Mouse (Mus musculus): ENCODE data around the gene Kcnab1.

The Kcnab1 gene

GRCm38 (mm10) chr3:65204356-65205075 lies 95.3 kb downstream of the Kcnab1 start:
- DNase-seq (ENCODE audit: low read depth, low spot score) = no peak

GRCm38 (mm10) chr3:65205539-65206020 lies 96.4 kb downstream of the Kcnab1 start:
- DNase-seq (ENCODE audit: low read depth, low spot score) = no peak

GRCm38 (mm10) chr3:65213725-65214124 lies 104.5 kb downstream of the Kcnab1 start:
- peak; percentile 45 for DNase-seq (ENCODE audit: low read depth, low spot score)

GRCm38 (mm10) chr3:65214635-65215034 lies 105.5 kb downstream of the Kcnab1 start:
- DNase-seq (ENCODE audit: low read depth, low spot score) = no peak

GRCm38 (mm10) chr3:65217673-65218579 lies 108.7 kb downstream of the Kcnab1 start:
- no peak for DNase-seq (ENCODE audit: low read depth, low spot score)

GRCm38 (mm10) chr3:65220287-65220686 lies 111.1 kb downstream of the Kcnab1 start:
- no peak for DNase-seq (ENCODE audit: low read depth, low spot score)

- no peak for DNase-seq (ENCODE audit: low read depth, low spot score)
Measured at GRCm38 (mm10) chr3:65223635-65224034, 114.5 kb downstream of the Kcnab1 start.

- DNase-seq (ENCODE audit: low read depth, low spot score) = no peak
Measured at GRCm38 (mm10) chr3:65230978-65231377, 121.8 kb downstream of the Kcnab1 start.

- DNase-seq (ENCODE audit: low read depth, low spot score) = no peak
Measured at GRCm38 (mm10) chr3:65231419-65232090, 122.4 kb downstream of the Kcnab1 start.

GRCm38 (mm10) chr3:65249023-65249422 lies 139.8 kb downstream of the Kcnab1 start:
- DNase-seq (ENCODE audit: low read depth, low spot score) = no peak

- DNase-seq (ENCODE audit: low read depth, low spot score) = no peak
Measured at GRCm38 (mm10) chr3:65260521-65260920, 151.3 kb downstream of the Kcnab1 start.

GRCm38 (mm10) chr3:65262506-65263422 lies 153.6 kb downstream of the Kcnab1 start:
- DNase-seq (ENCODE audit: low read depth, low spot score) = no peak

- DNase-seq (ENCODE audit: low read depth, low spot score) = no peak
Measured at GRCm38 (mm10) chr3:65273317-65273716, 164.1 kb downstream of the Kcnab1 start.

GRCm38 (mm10) chr3:65277777-65278176 lies 168.6 kb downstream of the Kcnab1 start:
- DNase-seq (ENCODE audit: low read depth, low spot score) = no peak

- DNase-seq (ENCODE audit: low read depth, low spot score) = no peak
Measured at GRCm38 (mm10) chr3:65283366-65283765, 174.2 kb downstream of the Kcnab1 start.

- DNase-seq (ENCODE audit: low read depth, low spot score) = no peak
Measured at GRCm38 (mm10) chr3:65288994-65289393, 179.8 kb downstream of the Kcnab1 start.

- DNase-seq (ENCODE audit: low read depth, low spot score) = no peak
Measured at GRCm38 (mm10) chr3:65296996-65297395, 187.8 kb downstream of the Kcnab1 start.

GRCm38 (mm10) chr3:65299205-65299604 lies 190.0 kb downstream of the Kcnab1 start:
- DNase-seq (ENCODE audit: low read depth, low spot score) = no peak

GRCm38 (mm10) chr3:65301531-65301930 lies 192.3 kb downstream of the Kcnab1 start:
- no peak for DNase-seq (ENCODE audit: low read depth, low spot score)

- peak; percentile 22 for DNase-seq (ENCODE audit: low read depth, low spot score)
Measured at GRCm38 (mm10) chr3:65302559-65302958, 193.4 kb downstream of the Kcnab1 start.

- DNase-seq (ENCODE audit: low read depth, low spot score) = no peak
Measured at GRCm38 (mm10) chr3:65315837-65316236, 206.7 kb downstream of the Kcnab1 start.

Measured in brain, embryonic 18.5 days (tissue).